Mouse (Mus musculus): ENCODE data around the gene Bcas3. TPM values are rescaled to one million over a fixed set of nuclear protein-coding genes. Genes with fewer than 3 reads are reported as not detected.

The Bcas3 gene
- polyA plus RNA-seq (2015; fragmentation: Nextera tagmentation; extraction: Ambion mirVana) = 26.4 and 27.8 TPM in 2 replicates

DNA sequence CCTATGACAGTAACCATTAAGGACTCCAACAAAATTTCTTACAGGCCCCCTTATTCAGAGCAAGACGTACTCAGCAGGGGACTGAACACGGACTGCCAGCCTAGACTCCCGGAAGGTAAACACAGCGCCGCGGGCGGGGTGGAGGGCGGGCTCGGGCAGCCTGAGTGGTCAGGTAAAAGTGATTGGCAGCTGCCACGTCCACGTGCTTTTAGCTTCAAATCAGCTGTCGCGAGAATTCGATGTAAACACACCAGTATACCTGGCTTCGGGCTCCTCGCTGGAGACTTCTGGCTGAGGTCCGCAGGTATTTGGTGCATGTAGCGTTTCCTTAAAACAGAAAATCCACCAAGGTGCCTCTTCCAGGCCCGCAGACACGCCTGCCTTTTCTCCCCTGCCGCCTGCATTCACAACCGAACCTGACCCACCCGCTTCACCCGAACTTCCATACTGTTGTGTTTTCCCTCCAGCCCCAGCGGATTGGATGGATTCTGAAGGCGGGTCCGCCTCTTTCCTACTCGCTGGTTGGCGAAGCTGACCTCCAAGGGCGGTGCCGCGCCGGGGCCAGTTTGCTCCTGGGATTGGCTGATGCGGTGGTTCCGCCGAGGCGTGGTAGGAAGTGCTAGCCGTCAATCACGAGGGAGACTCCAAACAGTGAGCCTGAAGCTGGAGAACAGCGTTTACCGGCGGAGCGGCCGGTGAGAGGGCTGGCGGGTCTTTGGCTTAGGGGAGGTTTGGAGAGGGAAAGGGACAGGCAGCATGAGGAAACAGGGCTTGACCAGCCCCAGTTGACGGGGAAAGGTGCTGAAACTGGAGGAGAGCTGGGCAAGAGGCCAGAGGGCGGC is at the start of gene Bcas3:
Gene Bcas3 (plus strand): TSS at position 629 of the 842 bp plus-strand sequence.

GRCm38 (mm10) chr11:85310713-85311574 is 42.0 kb upstream of the Bcas3 start, which contains the start of gene Ppm1d:
Gene Ppm1d, plus strand, starts transcription at chr11:85311244.

DNA sequence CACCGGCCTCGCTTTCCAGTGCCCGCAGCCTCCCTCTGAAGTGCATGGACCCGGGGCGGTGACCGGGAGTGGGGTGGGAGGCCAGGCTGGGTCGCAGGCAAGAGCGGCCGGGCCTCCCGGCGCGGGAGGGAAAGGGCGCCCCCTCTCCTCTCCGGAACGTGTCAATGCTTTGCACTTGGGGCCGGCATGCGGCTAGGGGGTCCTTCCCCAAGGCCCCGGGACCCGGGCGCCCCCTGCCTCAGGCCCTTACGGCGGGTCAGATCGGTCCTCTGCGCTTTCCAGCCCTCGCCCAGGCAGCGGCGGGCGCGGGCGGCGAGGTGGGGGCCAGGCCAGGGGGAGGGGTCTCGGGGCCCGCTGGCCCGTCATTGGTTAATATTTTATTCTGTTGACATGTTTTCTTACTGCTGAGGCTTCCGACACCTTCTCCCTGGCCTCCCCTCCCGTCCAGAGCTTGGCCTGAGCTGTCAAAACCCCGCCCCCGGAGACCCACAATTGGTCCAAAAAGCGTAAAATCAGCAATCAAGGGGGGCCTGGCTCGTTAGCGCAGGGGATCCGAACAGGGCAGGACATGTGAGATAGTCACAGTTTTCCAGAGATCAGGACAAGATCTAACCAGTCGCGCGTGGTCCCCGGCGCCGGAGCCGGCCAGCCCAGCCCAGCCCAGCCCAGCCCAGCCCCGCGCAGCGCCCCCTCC is 479.4 kb downstream of the Bcas3 start, which contains the start of gene Tbx2:
Gene Tbx2 (plus strand): TSS at position 321 of the 694 bp plus-strand sequence.

DNA sequence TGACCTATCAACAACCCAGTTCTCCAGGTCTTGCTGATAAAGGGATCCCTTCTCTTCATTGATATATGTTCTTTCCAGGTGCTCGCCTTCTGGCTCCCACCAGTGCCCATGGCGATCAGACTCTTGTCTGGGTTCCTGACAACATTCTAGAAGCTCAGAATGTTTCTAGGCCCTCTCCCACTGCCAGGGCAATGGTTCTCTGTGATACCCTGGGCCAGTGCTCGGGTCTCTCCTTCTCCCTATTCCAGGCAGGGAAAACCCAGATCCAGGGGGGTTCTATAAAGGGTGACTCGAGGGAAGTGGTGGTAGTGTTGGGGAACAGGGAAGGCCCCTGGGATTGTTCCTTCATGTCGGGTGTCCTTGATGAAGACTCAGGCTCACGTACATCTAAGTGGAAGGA is 497.3 kb downstream of the Bcas3 start, which contains the start of gene Gm11444:
Gene Gm11444 (minus strand): TSS at position 101 of the 400 bp plus-strand sequence.

Small RNAs within 50 kb of the gene (microRNA-seq; reads per million reads assigned to microRNA genes)
- not detected for gene Mir5110

Other genes with a start within 250 kb of the Bcas3 start
- 3.4 and 3.6 TPM in 2 replicates for gene Usp32, start 213.0 kb upstream of the Bcas3 start, polyA plus RNA-seq (2015; fragmentation: Nextera tagmentation; extraction: Ambion mirVana)
- gene 1700125H20Rik, start 182.8 kb upstream of the Bcas3 start, polyA plus RNA-seq (2015; fragmentation: Nextera tagmentation; extraction: Ambion mirVana) = not detected in 2 replicates
- 23.7 and 24.8 TPM in 2 replicates for gene Appbp2, start 118.0 kb upstream of the Bcas3 start, polyA plus RNA-seq (2015; fragmentation: Nextera tagmentation; extraction: Ambion mirVana)
- gene Ppm1d, start 41.9 kb upstream of the Bcas3 start, polyA plus RNA-seq (2015; fragmentation: Nextera tagmentation; extraction: Ambion mirVana) = 6.5 and 6.7 TPM in 2 replicates